Comparison of ENCODE assay signal across 8 mouse cellular contexts in genomic region chr11:8496686-8497085, GRCm38 (mm10).
DNase-seq lines count a peak whose midpoint lies in the region; ATAC-seq lines count a peak whose summit lies in the region.

No protein-coding gene starts in this region.

- ATAC-seq in midbrain, embryonic 14.5 days (ENCODE audit: low FRiP score, low TSS enrichment), result no peak
- no peak for ATAC-seq in midbrain, embryonic 13.5 days
- ATAC-seq in heart, embryonic 11.5 days (replicated peaks; ENCODE audit: insufficient number of reproducible peaks, low FRiP score, low TSS enrichment), result no peak
- ATAC-seq in inflammation-experienced regulatory T-cells, adult 6 months, result no peak

- no peak overlapping the region for H3K4me3 ChIP-seq in midbrain, embryonic 14.5 days (replicated peaks; ENCODE audit: low read depth, low read length)
- H3K4me3 ChIP-seq in midbrain, embryonic 13.5 days (replicated peaks), result no peak overlapping the region
- H3K4me3 ChIP-seq in heart, embryonic 11.5 days (ENCODE audit: low read depth, low read length), result no peak overlapping the region

- H3K27me3 ChIP-seq in midbrain, embryonic 14.5 days (ENCODE audit: control insufficient read depth, insufficient read depth, low read length), result no peaks in the 10 kb centered on the region
- no peaks in the 10 kb centered on the region for H3K27me3 ChIP-seq in midbrain, embryonic 13.5 days
- H3K27me3 ChIP-seq in heart, embryonic 11.5 days (ENCODE audit: control insufficient read depth, insufficient read depth, low read length), result no peaks in the 10 kb centered on the region

- H3K36me3 ChIP-seq in midbrain, embryonic 14.5 days (ENCODE audit: control insufficient read depth, insufficient read depth, low read length), result no peaks in the 10 kb centered on the region
- H3K36me3 ChIP-seq in midbrain, embryonic 13.5 days, result no peaks in the 10 kb centered on the region
- H3K36me3 ChIP-seq in heart, embryonic 11.5 days (ENCODE audit: control insufficient read depth, insufficient read depth, low read length), result no peaks in the 10 kb centered on the region

- no peak overlapping the region for H3K9ac ChIP-seq in midbrain, embryonic 14.5 days (replicated peaks; ENCODE audit: low read length)
- no peak overlapping the region for H3K9ac ChIP-seq in midbrain, embryonic 13.5 days (replicated peaks)
- H3K9ac ChIP-seq in heart, embryonic 11.5 days (ENCODE audit: low read depth, low read length), result 0 out of 2 replicates have a peak overlapping the region, but pooled peaks have one; percentile 22

- no peak overlapping the region for H3K4me2 ChIP-seq in midbrain, embryonic 14.5 days (ENCODE audit: low read length)
- H3K4me2 ChIP-seq in midbrain, embryonic 13.5 days (replicated peaks), result no peak overlapping the region
- no peak overlapping the region; the same call in 1 of the 2 replicates for H3K4me2 ChIP-seq in heart, embryonic 11.5 days

- 0 out of 2 replicates have a peak overlapping the region, but pooled peaks have one; percentile 9 for H3K27ac ChIP-seq in midbrain, embryonic 14.5 days (replicated peaks; ENCODE audit: low read depth, low read length)
- no peak overlapping the region; the same call in 1 of the 2 replicates for H3K27ac ChIP-seq in midbrain, embryonic 13.5 days
- no peak overlapping the region for H3K27ac ChIP-seq in heart, embryonic 11.5 days (ENCODE audit: low read depth, low read length)

- DNase-seq in adrenal gland, postnatal 10 days, result peak; percentile 52
- DNase-seq in adrenal gland, postnatal 4 days (ENCODE audit: low spot score in 2 of 2), result no peak
- DNase-seq in midbrain, embryonic 14.5 days, result peak; percentile 35
- peak; percentile 58 to 65 for DNase-seq in kidney, postnatal 36 days
- DNase-seq in skeletal muscle tissue, adult 2 months (ENCODE audit: low read depth, low spot score), result peak; percentile 87

- WGBS in midbrain, embryonic 14.5 days, result 78% methylated on average over 5 of the region's 5 CpGs
- 72% methylated on average over 5 of the region's 5 CpGs for WGBS in midbrain, embryonic 13.5 days
- 52% methylated on average over 5 of the region's 5 CpGs for WGBS in heart, embryonic 11.5 days (ENCODE audit: insufficient replicate concordance)

- H3K9me3 ChIP-seq in midbrain, embryonic 14.5 days (ENCODE audit: control insufficient read depth, low read length), result no peaks in the 10 kb centered on the region
- no peaks in the 10 kb centered on the region for H3K9me3 ChIP-seq in midbrain, embryonic 13.5 days
- no peaks in the 10 kb centered on the region for H3K9me3 ChIP-seq in heart, embryonic 11.5 days (replicated peaks; ENCODE audit: control insufficient read depth, low read length)

- no peaks in the 10 kb centered on the region for H3K4me1 ChIP-seq in midbrain, embryonic 14.5 days (ENCODE audit: control insufficient read depth, insufficient read depth, low read length)
- peaks cover 12% of the 10 kb centered on the region; the same call in 1 of the 2 replicates for H3K4me1 ChIP-seq in midbrain, embryonic 13.5 days (replicated peaks)
- H3K4me1 ChIP-seq in heart, embryonic 11.5 days (ENCODE audit: control insufficient read depth, insufficient read depth, low read length), result peaks cover 38% of the 10 kb centered on the region

Comparison
In these comparisons a context has a peak if more than half of its experiments do, and no peak if none do; other contexts are left out.
1. DNase-seq: peak in adrenal gland, postnatal 10 days (single experiment), midbrain, embryonic 14.5 days (single experiment), kidney, postnatal 36 days (2 of 2) and skeletal muscle tissue, adult 2 months (single experiment); none in adrenal gland, postnatal 4 days (0 of 2).